Mouse (Mus musculus): ENCODE results near the gene Herc4.

Herc4 gene

DNA sequence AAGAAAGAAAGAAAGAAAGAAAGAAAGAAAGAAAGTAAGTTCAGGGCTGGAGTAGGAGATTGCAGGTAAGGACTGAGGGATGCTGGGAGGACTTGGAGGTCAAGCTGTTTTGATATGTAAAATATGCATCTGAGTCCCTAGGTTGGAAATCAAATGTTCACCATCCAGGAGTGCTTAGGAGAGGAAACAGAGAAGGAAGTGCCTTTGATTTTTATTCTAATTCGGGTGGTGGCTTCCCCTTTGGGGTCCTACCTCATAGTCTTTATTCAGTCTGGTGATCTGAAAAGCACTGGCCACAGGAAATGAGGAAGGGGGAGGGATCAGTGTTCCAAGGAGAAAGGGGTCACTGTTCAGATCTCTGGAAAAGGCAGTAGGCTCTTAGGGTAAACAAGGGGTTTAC, 116.9 kb downstream of the Herc4 start:
- DNase-seq: no peak

DNA sequence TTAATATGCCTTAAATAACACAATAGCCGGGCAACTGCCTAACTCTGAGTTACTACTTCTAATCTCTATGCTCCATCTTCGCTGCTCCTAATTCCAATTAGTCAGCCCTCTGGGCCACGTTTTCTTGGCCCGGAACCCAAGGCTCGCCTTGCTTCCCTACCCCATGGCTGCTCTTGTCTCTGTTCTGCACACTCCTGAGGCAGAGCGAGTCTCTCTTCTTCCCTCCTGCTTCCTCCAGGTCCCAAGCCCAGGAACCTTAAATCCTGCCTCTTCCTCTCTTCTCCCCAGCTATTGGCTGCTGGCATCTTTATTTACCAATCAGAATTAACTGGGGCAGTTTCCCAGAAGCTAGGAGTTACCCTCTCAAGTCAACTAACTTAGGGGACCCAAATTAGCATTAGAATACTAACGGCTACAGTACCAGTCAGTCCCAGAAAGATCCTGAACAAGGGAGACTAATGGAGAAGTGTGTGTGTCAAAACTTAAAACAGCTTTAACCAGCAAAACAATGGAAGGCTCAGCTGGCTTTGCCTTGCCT, 122.4 kb downstream of the Herc4 start:
- no peak for DNase-seq

DNA sequence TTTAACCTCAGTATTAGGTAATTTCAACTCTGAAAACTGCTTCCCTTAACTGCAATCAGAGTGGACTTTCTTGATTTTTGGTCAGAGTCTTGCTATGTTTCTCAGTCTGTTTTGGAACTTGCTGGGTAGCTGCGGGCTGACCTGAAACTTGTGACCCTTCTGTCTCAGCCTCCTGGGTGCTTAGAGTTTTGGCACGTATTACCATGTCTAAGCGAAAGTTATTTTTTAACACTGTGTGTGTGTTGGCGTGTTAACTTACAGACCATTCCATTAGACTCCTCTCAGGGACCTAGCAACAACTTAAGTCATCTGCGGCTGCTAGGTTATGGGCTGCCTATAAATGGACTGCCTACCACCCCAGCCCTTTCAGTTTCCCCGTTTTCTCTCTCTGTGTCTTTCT, 123.8 kb downstream of the Herc4 start:
- DNase-seq: no peak

Measured in thymus, adult 18-20 months (tissue).